23 mouse cellular contexts compared by ENCODE assay signal in the genomic region with DNA sequence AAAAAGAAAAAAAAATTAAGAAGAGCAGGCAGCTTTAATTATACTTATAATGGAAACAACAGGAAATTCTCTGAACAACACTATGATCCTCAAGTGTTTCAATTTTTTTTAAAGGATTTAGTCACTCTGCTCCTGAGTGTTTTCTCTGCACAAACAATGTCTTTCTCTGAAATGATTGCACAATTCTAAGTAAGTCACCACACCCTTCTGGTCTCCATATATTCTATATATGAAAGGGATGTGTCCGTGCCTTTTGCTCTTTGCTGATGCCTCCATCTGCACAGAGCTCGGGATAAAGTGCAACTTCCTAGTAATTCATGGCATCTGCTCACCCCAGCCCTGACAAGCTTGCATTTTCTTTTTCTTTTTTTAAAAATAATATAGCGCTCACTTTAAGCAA.
DNase-seq lines count a peak whose midpoint lies in the region; ATAC-seq and TF ChIP-seq lines count a peak whose summit lies in the region.
"Had no signal": no experiment of that assay in that cellular context is flagged by ENCODE, and none has a peak within 500 bp of the region (broad histone marks: within the 10 kb centered on the region; RNA-seq: fewer than 3 reads in every experiment).

No protein-coding gene starts in this region.

- H3K4me1 ChIP-seq in lung, postnatal 0 days (ENCODE audit: insufficient read depth, low read depth, low read length), result no peaks in the 10 kb centered on the region
- H3K4me1 ChIP-seq in heart, embryonic 11.5 days (ENCODE audit: control insufficient read depth, insufficient read depth, low read length), result no peaks in the 10 kb centered on the region
- H3K4me1 ChIP-seq: forebrain, embryonic 10.5 days; heart, embryonic 10.5 days; hindbrain, embryonic 12.5 days; hindbrain, embryonic 15.5 days had no signal

- H3K9ac ChIP-seq in lung, postnatal 0 days (replicated peaks; ENCODE audit: low read depth), result no peak overlapping the region
- H3K9ac ChIP-seq in heart, embryonic 11.5 days (ENCODE audit: low read depth, low read length), result no peak overlapping the region
- H3K9ac ChIP-seq: forebrain, embryonic 13.5 days; hindbrain, embryonic 12.5 days; hindbrain, embryonic 15.5 days had no signal

- H3K9me3 ChIP-seq in lung, postnatal 0 days (ENCODE audit: low read length), result no peaks in the 10 kb centered on the region
- no peaks in the 10 kb centered on the region for H3K9me3 ChIP-seq in heart, embryonic 11.5 days (replicated peaks; ENCODE audit: control insufficient read depth, low read length)
- H3K9me3 ChIP-seq: forebrain, embryonic 10.5 days; forebrain, embryonic 13.5 days; G1E; heart, embryonic 10.5 days; hindbrain, embryonic 12.5 days; hindbrain, embryonic 15.5 days had no signal

- no peak overlapping the region for H3K27ac ChIP-seq in lung, postnatal 0 days (ENCODE audit: low read length)
- no peak overlapping the region for H3K27ac ChIP-seq in heart, embryonic 11.5 days (ENCODE audit: low read depth, low read length)
- H3K27ac ChIP-seq: forebrain, embryonic 10.5 days; forebrain, embryonic 13.5 days; heart, adult 2 months; heart, embryonic 10.5 days; hindbrain, embryonic 12.5 days; hindbrain, embryonic 15.5 days had no signal

- H3K4me2 ChIP-seq in lung, postnatal 0 days (replicated peaks; ENCODE audit: low read depth, low read length), result no peak overlapping the region
- no peak overlapping the region for H3K4me2 ChIP-seq in heart, embryonic 11.5 days
- H3K4me2 ChIP-seq: forebrain, embryonic 13.5 days; hindbrain, embryonic 12.5 days; hindbrain, embryonic 15.5 days had no signal

- ATAC-seq in lung, postnatal 0 days, result 0 out of 2 replicates have a peak, but pooled peaks have one; percentile 12
- peak; percentile 52 for ATAC-seq in megakaryocyte, adult 5-6 weeks (ENCODE audit: poor library complexity, severe bottlenecking)
- ATAC-seq in heart, embryonic 11.5 days (replicated peaks; ENCODE audit: insufficient number of reproducible peaks, low FRiP score, low TSS enrichment), result no peak
- ATAC-seq: forebrain, embryonic 13.5 days; forebrain, embryonic 16.5 days had no signal

- peak; percentile 15 for DNase-seq in lung, postnatal 0 days (ENCODE audit: low spot score)
- DNase-seq in lung, postnatal 14 days, result no peak
- DNase-seq in NIH3T3 (ENCODE audit: low read depth), result peak; percentile 3
- DNase-seq in ovary, postnatal 10 days (ENCODE audit: low spot score), result no peak
- DNase-seq in right cerebral cortex, adult 2 months (ENCODE audit: low spot score in 2 of 2), result no peak
- DNase-seq: adrenal gland, adult 8-10 months; adrenal gland, postnatal 25 days; cerebellum, adult 18-20 months; cerebellum, adult 9-10 months; cerebellum, postnatal 14 days; gastrocnemius, postnatal 10 days; gastrocnemius, postnatal 36 days; heart, adult 2 months had no signal

- TF ChIP-seq CTCF in lung, postnatal 0 days (IDR thresholded peaks at IDR 0.05), result no peak

- no peaks in the 10 kb centered on the region for H3K36me3 ChIP-seq in lung, postnatal 0 days (ENCODE audit: insufficient read depth, low read length)
- no peaks in the 10 kb centered on the region for H3K36me3 ChIP-seq in heart, embryonic 11.5 days (ENCODE audit: control insufficient read depth, insufficient read depth, low read length)
- H3K36me3 ChIP-seq: forebrain, embryonic 10.5 days; G1E; heart, embryonic 10.5 days; hindbrain, embryonic 12.5 days; hindbrain, embryonic 15.5 days had no signal

- H3K4me3 ChIP-seq in lung, postnatal 0 days (ENCODE audit: low read depth, low read length), result no peak overlapping the region
- H3K4me3 ChIP-seq in heart, embryonic 11.5 days (ENCODE audit: low read depth, low read length), result no peak overlapping the region
- H3K4me3 ChIP-seq: forebrain, embryonic 10.5 days; forebrain, embryonic 13.5 days; heart, adult 2 months; heart, embryonic 10.5 days; hindbrain, embryonic 12.5 days; hindbrain, embryonic 15.5 days had no signal

- H3K27me3 ChIP-seq in lung, postnatal 0 days (replicated peaks; ENCODE audit: insufficient read depth, low read length), result no peaks in the 10 kb centered on the region
- no peaks in the 10 kb centered on the region for H3K27me3 ChIP-seq in heart, embryonic 11.5 days (ENCODE audit: control insufficient read depth, insufficient read depth, low read length)
- H3K27me3 ChIP-seq: CH12.LX; forebrain, embryonic 13.5 days; hindbrain, embryonic 12.5 days; hindbrain, embryonic 15.5 days had no signal

- WGBS in lung, postnatal 0 days, result 69% methylated on average over 3 of the region's 3 CpGs
- 75% methylated on average over 3 of the region's 3 CpGs for WGBS in heart, embryonic 11.5 days (ENCODE audit: insufficient replicate concordance)

- TF ChIP-seq EP300 in lung, postnatal 0 days (IDR thresholded peaks at IDR 0.05), result no peak

Comparison
In these comparisons a context has a peak if more than half of its experiments do, and no peak if none do; other contexts are left out.
1. DNase-seq: peak in lung, postnatal 0 days (single experiment) and NIH3T3 (single experiment); none in lung, postnatal 14 days (single experiment), ovary, postnatal 10 days (single experiment) and right cerebral cortex, adult 2 months (0 of 2).